Mouse (Mus musculus) layer of hippocampus, postnatal 25 days (tissue): ENCODE results near the gene Ager. TPM values are rescaled to one million over a fixed set of nuclear protein-coding genes. Genes with fewer than 3 reads are reported as not detected.

Experiments
- DNase-seq, 2 experiments: peaks; one replicate each; pipeline ENCODE4 v3.0.0; 2022; ENCODE audit warnings: mixed read lengths in 2 of 2, low spot score in 1 of 2; ENCODE audit errors: extremely low spot score in 1 of 2
- total RNA-seq, 2 experiments: library from RNA; stranded (reverse); gene quantifications; 2 replicates each; pipeline ENCODE4 v1.2.3; 2021

The Ager gene
- total RNA-seq, 2 experiments from 2014 or later, result 0.94 to 1.1 TPM

DNA sequence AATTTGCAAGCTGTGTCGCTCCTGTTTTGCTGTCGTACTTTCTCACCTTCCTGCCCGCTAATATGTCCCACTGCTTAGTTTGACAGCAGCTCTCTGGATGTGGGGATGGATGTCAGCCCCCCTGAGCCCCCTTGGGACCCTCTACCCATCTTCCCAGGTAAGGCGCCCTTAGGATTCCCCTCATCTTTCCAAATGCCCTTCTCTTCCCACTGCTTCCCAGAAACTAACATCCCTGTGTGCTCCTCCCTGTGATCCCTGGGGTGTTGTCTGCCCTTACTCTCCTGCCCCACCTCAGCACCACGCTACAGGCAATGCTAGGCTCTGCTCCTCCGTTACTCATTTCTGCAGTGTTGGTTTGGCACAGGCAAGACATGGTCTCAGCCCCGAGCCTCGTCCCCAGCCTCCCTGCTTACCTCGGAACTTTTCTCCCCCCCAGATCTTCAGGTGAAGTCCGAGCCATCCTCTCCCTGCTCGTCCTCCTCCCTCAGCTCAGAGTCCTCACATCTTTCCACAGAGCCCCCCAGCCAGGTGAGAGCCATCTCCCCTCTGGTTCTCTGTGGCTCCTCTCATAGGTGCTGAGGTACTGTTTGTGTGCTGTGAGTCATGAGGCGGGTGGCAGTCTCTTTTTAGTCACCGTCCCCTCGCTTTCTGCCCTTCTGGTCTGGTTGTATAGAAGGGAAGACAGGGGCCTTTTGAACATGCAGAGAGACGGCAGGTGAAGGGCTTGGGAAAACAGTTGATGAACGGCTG, 50.7 kb downstream of the Ager start:
- no peak for DNase-seq

DNA sequence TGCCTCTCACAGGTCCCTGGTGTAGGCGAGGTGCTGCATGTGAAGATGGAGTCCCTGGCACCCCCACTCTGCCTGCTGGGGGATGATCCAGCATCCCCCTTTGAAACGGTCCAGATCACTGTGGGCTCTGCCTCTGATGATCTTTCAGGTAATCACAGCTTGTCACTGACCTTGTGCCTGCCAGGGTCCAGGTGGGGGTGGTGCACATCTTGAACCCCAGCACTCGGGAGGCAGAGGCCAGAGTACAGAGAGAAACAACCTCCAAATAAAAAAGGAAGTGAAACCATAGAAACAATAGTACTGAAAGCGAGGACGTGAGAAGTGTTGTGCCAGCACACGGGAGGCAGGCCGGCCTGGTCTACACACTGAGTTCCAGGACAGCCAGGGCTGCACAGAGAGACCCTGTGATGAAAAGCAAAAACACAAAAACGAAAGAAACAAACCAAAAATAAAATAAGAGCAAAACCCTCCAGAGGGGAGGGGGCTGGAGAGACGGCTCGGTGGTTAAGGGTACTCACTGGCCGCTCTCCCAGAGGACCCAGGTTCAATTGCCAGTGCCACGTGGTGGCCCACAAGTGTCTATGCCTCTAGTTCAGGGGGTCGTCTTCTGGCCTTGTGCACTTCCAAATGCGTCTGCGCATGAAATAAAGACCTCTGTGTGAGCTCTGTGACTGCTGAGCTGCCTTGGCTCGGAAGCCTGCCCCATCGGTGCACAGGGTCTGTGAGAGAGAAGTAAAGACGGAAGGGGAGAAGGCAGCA, 51.6 kb downstream of the Ager start:
- DNase-seq, result no peak

Other genes starting within 250 kb of the Ager start
- 1 to 10 TPM in 1 of 2 experiments, under 1 TPM in 1; 0.86 to 1.1 TPM for gene Btnl2, start 243.0 kb upstream of the Ager start, total RNA-seq
- gene Btnl1, start 220.7 kb upstream of the Ager start, total RNA-seq, result not detected
- 1 to 10 TPM; 3.3 to 4.0 TPM for gene BC051142, start 199.0 kb upstream of the Ager start, total RNA-seq
- gene Btnl4, start 120.5 kb upstream of the Ager start, total RNA-seq, result not detected
- not detected for gene Btnl6, start 80.5 kb upstream of the Ager start, total RNA-seq
- gene Notch4, start 33.6 kb upstream of the Ager start, total RNA-seq, result 10 to 100 TPM in 1 of 2 experiments, 1 to 10 TPM in 1; 9.5 to 11.2 TPM
- gene Gpsm3, start 8.1 kb upstream of the Ager start, total RNA-seq, result 1 to 10 TPM; 1.3 to 2.1 TPM
- gene Pbx2, start 6.6 kb upstream of the Ager start, total RNA-seq, result 10 to 100 TPM; 55.8 to 61.5 TPM
- 10 to 100 TPM; 81.0 to 85.5 TPM for gene Rnf5, start 5.8 kb downstream of the Ager start, total RNA-seq
- gene Agpat1, start 6.4 kb downstream of the Ager start, total RNA-seq, result 100 to 1,000 TPM; 170 to 172 TPM
- 1 to 10 TPM; 2.1 to 3.7 TPM for gene Egfl8, start 18.1 kb downstream of the Ager start, total RNA-seq
- 10 to 100 TPM; 42.4 to 48.4 TPM for gene Ppt2, start 30.6 kb downstream of the Ager start, total RNA-seq
- 100 to 1,000 TPM; 259 to 330 TPM for gene Prrt1, start 31.7 kb downstream of the Ager start, total RNA-seq
- 10 to 100 TPM; 14.1 to 14.9 TPM for gene Fkbpl, start 46.9 kb downstream of the Ager start, total RNA-seq
- 100 to 1,000 TPM in 1 of 2 experiments, 10 to 100 TPM in 1; 97.1 to 102 TPM for gene Atf6b, start 49.3 kb downstream of the Ager start, total RNA-seq
- 1 to 10 TPM; 7.1 to 9.0 TPM for gene Tnxb, start 72.7 kb downstream of the Ager start, total RNA-seq
- 10 to 100 TPM; 16.5 to 17.5 TPM for gene C4b, start 146.0 kb downstream of the Ager start, total RNA-seq
- gene Cyp21a1, start 206.7 kb downstream of the Ager start, total RNA-seq, result under 1 TPM; 0.12 to 0.19 TPM
- 10 to 100 TPM; 57.3 to 59.8 TPM for gene Stk19, start 239.1 kb downstream of the Ager start, total RNA-seq
- gene Dxo, start 239.2 kb downstream of the Ager start, total RNA-seq, result 10 to 100 TPM; 36.7 to 37.7 TPM